Mouse (Mus musculus) spleen, adult 2 months (tissue): ENCODE results near the gene Ptbp3.

Experiments used
- CTCF ChIP-seq: fragments of 200-500 bp; IDR thresholded peaks from 2 replicates; pipeline ENCODE4 v1.5.1; 2011; ENCODE audit warnings: mild to moderate bottlenecking, inconsistent platforms; ENCODE audit not compliant: insufficient read depth, insufficient read length, insufficient replicate concordance; ENCODE audit errors: extremely low read depth
- POLR2A ChIP-seq: fragments of 200-500 bp; IDR thresholded peaks from 2 replicates; pipeline ENCODE4 v1.6.1; 2011; ENCODE audit warnings: low read depth, low read length, inconsistent platforms

- TF ChIP-seq CTCF (no peak), POLR2A (no peak)
Measured at GRCm38 (mm10) chr4:59439041-59439440, 110.1 kb downstream of the Ptbp3 start.
